Mouse (Mus musculus) spleen, embryonic (tissue): ENCODE measurements around the gene Hps3.

Source experiments
- CTCF ChIA-PET: fragments of 350-600 bp; sonication (Branson Sonifier 250); formaldehyde crosslinking; loops from one replicate; lab custom pipeline; 2022; lab: Charles Lee

Hps3 gene

GRCm38 (mm10) chr3:20007275-20007674, 27.8 kb downstream of the Hps3 start:
- CTCF ChIA-PET = no interaction called here

- CTCF ChIA-PET = no interaction called here
These were observed 29.5 kb downstream of the Hps3 start for GRCm38 (mm10) chr3:20005611-20006010.

GRCm38 (mm10) chr3:20004422-20004821, 30.7 kb downstream of the Hps3 start:
- CTCF ChIA-PET = no interaction called here

DNA sequence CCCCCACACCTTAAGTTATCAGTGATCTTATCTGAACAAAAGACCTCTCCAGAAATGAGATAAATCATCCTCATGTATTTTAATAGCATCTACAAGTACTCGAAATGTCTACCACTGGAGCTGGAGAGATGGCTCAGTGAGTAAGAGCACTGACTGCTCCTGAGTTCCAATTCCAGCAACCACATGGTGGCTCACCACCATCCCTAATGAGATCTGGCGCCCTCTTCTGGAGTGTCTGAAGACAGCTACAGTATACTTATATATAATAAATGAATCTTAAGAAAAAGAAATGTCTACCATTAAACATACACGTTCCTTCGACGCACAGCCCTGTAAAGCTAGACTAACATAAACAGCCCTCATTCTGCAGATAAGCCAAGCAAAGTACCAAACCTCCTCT, 32.3 kb downstream of the Hps3 start:
- CTCF ChIA-PET = no interaction called here

DNA sequence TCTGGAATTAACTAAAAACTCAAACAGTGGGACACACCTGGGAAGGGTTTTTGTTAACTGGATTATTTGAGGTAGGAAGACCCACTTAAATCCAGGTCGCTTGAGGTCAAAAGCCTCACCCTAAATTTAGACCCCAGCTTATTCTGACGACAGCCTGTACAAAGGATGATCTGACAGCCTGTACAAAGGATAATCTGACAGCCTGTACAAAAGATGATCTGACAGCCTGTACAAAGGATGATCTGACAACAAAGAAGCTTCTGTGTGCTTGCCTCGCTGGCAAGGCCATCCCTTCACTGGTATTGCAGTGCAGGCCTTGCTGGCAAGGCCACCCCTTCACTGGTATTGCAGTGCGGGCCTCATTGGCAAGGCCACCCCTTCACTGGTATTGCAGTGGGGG, 34.3 kb downstream of the Hps3 start:
- CTCF ChIA-PET = no interaction called here

DNA sequence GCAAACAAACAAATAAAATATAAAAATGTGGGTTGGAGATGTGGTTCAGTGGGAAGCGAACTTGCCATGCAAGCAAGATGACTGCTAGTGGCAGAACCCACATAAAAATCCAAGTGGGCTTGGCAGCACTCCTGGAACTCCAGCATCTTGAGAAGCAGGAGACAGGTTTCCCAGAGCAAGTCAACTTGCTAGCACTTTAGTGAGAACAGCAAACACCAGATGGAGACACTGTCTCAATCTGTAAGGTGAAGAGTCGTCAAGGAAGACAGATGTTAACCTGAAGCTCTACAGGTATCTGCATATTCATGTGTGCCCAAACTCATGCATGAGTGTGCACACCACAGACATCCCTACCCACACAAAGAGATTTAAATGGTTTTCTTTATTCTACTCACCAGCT, 35.6 kb downstream of the Hps3 start:
- CTCF ChIA-PET = no interaction called here

- CTCF ChIA-PET = no interaction called here
These were observed 42.7 kb downstream of the Hps3 start for GRCm38 (mm10) chr3:19992388-19992787.

DNA sequence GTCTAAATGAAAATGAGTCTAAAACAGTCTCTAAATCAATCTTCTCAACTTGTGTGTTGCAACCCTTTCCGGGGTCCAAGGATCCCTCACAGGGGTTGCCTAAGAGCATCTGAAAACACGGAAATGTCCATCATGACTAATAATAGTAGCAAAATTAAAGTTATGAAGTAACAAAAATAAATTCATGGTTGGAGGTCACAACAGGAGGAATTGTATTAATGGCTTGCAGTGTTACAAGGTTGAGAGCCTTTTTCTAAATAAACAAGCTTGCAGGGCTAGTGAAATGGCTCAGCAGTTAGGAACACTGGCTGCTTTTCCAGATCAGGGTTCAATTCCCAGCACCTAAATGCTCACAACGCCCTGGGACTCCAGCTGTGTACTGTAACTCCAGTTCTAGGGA, 45.1 kb downstream of the Hps3 start:
- CTCF ChIA-PET = no interaction called here

DNA sequence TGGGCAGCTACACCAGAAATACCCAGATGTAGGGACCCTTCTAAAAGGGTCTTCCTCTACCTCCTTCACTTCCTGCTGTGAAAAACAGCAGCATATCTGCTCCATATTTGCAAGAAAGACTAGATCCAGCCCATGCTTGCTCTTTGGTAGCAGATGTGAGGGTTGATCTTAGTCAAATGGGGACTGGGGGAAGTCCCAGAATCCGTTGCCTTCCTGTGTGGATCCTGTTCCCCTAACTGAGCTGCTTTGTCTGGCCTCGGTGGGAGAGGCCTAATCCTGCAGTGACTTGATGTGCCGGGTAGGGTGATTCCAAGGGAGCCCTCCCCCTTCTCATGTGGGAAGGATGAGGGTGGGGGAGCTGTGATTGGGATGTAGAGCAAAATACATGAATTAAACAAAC, 49.0 kb downstream of the Hps3 start:
- CTCF ChIA-PET = no interaction called here

GRCm38 (mm10) chr3:19982846-19983245, 52.3 kb downstream of the Hps3 start:
- CTCF ChIA-PET = no interaction called here

GRCm38 (mm10) chr3:19981156-19981555, 54.0 kb downstream of the Hps3 start:
- CTCF ChIA-PET = no interaction called here

- CTCF ChIA-PET = no interaction called here
These were observed 56.6 kb downstream of the Hps3 start for GRCm38 (mm10) chr3:19978474-19978873.

GRCm38 (mm10) chr3:19966072-19966471, 69.0 kb downstream of the Hps3 start:
- CTCF ChIA-PET = no interaction called here

- CTCF ChIA-PET = no interaction called here
These were observed 69.9 kb downstream of the Hps3 start for GRCm38 (mm10) chr3:19965239-19965638.

DNA sequence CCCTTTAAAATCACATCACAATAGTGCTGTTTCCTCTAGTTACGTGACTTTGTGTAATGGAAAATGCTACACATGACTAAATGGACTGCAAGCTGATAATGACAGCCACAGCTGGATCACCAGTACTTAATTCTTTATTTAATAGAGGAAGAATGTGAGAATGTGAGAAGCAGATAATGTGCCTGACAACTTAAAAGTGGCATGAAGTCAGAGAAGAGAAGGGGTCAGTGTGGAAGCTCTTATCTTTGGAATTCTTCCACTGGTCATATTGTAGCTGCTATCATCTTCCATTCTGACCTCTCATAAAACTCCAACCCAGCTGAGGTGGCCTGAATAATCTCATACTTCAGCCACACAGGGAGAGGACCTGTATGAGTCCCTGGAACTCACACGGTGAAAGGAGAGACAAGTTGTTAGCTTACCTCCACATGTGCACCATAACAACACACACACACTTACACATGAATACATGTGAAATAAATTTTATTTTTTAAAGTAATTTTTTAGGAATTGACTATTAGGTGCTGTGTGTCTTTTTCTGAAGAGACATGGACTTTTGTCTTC, 70.4 kb downstream of the Hps3 start:
- CTCF ChIA-PET = no interaction called here

DNA sequence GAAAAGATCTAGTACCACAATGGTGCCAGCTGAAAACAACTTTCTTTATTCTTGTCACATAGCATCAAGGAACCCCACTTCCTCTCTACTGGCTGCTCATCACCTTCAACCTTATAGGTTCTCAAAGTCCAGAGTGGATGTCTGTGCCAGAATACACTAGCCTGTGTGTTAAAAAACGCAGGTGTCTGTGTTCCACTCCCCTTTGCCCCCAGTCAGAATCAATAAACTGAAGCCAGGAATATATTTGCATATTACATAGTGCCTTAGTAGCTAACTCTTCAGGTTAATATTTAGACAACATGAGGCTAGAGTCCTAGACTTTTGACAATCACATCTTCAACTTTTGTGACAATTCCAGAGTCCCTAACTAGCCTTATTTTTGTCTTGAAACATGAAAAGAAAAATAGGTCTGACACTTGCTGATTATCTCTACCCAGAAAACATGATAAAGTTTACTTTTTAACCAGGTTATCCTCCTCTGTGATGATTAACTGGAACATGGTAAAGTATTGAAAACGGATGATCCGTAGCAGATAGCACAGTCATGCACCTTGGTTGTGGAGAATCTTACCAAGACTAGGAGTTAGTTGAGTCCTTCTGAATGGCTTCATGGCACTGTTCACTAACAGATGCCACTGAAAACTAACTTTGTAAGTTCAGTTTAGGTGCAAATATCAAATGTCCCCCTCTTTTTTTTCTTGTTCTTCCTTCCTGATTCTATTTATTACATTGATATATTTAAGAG, 72.2 kb downstream of the Hps3 start:
- CTCF ChIA-PET = no interaction called here

DNA sequence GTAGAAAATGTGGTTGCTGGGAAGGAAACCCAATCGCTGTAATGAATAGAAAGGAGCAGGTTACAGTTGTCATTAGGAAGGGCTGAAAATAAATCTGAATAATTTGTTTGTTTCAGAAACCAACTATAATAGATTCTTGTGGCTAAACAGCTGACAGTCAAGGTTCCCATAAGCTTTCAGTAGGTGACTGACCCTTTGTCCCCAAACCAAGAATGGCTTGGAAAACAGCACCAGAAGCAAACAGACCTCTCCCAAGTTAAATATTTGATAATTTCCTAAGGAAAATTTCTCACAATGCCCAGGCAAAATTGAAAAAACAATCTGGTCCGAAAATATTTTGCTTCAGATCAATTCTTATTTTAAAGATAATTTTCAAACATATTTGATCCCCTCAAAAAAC, 73.8 kb downstream of the Hps3 start:
- CTCF ChIA-PET = no interaction called here

DNA sequence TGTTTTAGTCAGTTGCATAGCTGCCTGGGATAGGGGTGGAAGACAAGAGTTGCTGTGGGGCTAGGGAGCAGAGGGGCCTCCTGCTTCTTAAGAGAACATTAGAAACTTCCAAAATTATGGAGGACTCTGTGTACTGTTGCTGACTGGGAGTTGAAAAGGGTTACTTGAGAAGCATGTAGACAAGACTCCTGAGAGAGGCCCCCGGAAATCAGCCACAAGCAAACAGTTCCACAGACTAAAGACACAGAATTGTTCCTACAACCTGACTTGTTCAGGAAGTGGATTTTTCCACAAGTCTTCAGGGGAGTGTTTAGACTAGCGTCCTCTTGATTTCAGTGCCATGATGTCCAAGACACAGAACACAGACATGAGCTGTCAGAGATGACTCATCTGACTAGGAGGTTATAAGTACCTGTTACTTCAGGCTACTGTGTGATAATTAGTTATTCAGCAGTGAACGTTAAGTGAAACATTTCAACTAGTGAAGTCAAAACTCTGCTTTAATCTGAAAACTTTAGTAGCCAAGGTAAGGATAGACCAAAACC, 74.5 kb downstream of the Hps3 start:
- CTCF ChIA-PET = no interaction called here

GRCm38 (mm10) chr3:19958983-19959382, 76.1 kb downstream of the Hps3 start:
- CTCF ChIA-PET = no interaction called here

- CTCF ChIA-PET = no interaction called here
These were observed 77.1 kb downstream of the Hps3 start for GRCm38 (mm10) chr3:19958031-19958430.

DNA sequence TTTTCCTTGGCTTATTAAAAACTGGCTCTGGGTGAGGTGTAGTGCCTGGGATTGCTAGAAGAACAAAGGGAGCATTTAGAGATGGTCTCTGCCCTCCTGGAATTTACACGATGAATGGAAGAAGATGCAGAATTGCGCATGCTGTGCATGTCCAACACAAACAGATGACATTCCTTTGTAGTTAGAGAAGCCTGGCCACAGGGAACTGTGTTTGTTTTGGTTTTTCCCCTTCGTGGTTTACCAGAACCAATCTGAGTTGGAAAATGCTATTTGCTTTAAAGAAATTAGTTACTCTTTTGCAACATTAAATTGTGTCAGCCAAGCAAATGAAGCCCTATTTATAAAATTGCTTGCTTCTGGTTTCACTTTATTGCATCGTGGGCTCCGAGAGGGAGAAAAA, 78.2 kb downstream of the Hps3 start, which contains the start of gene Cp:
TSS of gene Cp (plus strand) at position 170 of the 400 bp plus-strand sequence.
- CTCF ChIA-PET = no interaction called here

GRCm38 (mm10) chr3:19953865-19954264, 81.2 kb downstream of the Hps3 start:
- CTCF ChIA-PET = no interaction called here

DNA sequence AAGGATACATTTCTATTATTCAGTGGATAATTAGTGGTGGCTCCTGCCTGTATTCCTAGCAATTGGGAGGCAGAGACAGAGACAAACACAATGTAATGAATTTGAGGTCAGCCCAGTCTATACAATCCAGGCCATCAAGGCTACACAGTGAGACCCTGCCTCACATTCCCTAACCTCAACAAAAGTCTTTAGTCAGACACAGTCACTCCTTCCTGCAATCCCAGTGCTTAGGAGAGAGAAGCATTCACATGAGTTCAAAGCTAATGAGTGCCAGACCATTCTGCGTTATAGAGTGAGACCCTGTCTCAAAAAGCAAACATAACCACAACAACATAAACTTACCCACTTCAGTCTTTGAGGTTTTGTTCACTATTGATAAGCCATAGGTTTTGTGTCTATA, 81.7 kb downstream of the Hps3 start:
- CTCF ChIA-PET = no interaction called here
